Mouse (Mus musculus) MEL (cell line): ENCODE results near the gene Nek10. TPM values are rescaled to one million over a fixed set of nuclear protein-coding genes. Genes with fewer than 3 reads are reported as not detected.

Experiments
- DNase-seq: peaks from one replicate; pipeline ENCODE4 v3.0.0; 2011; ENCODE audit warnings: low read depth, low spot score
- H3K27ac ChIP-seq: 2 replicates; pipeline ENCODE4 v1.5.1; 2012; ENCODE audit warnings: low read depth, mild to moderate bottlenecking, control low read depth, low read length, moderate library complexity; ENCODE audit not compliant: control insufficient read depth
- H3K27me3 ChIP-seq, 2 experiments: fragments of 150-350 bp in 1 of 2; sonication (generic) in 1 of 2; 2 replicates each; pipeline ENCODE4 v1.6.1; 2012; ENCODE audit warnings: low read length in 2 of 2, mild to moderate bottlenecking in 2 of 2, improper control_type of control experiment in 1 of 2, moderate library complexity in 1 of 2; ENCODE audit not compliant: insufficient read depth in 2 of 2, control insufficient read depth in 1 of 2
- H3K36me3 ChIP-seq, 2 experiments: 2 replicates each; pipeline ENCODE4 v1.6.1; 2012 to 2014; ENCODE audit warnings: low read length in 2 of 2, improper control_type of control experiment in 1 of 2, inconsistent platforms in 1 of 2, mild to moderate bottlenecking in 1 of 2; ENCODE audit not compliant: insufficient read depth in 2 of 2, control insufficient read depth in 1 of 2
- H3K4me1 ChIP-seq, 2 experiments: fragments of 150-350 bp in 1 of 2; sonication (generic) in 1 of 2; 2 replicates each; pipeline ENCODE4 v1.6.1; 2012; ENCODE audit warnings: low read length in 2 of 2, improper control_type of control experiment in 1 of 2, mild to moderate bottlenecking in 1 of 2; ENCODE audit not compliant: insufficient read depth in 2 of 2, control insufficient read depth in 1 of 2
- H3K4me3 ChIP-seq, 2 experiments: fragments of 150-350 bp in 1 of 2; sonication (generic) in 1 of 2; 2 replicates each; pipeline ENCODE4 v1.5.1; 2012; ENCODE audit warnings: low read depth in 2 of 2, low read length in 2 of 2, mild to moderate bottlenecking in 2 of 2, moderate library complexity in 2 of 2, control low read depth in 1 of 2, improper control_type of control experiment in 1 of 2; ENCODE audit not compliant: control insufficient read depth in 1 of 2, insufficient read depth in 1 of 2
- H3K79me2 ChIP-seq: 2 replicates; pipeline ENCODE4 v1.6.1; 2012; ENCODE audit warnings: mild to moderate bottlenecking, low read length, moderate library complexity; ENCODE audit not compliant: control insufficient read depth, poor library complexity, insufficient read depth
- H3K9ac ChIP-seq: 2 replicates; pipeline ENCODE4 v1.6.1; 2012; ENCODE audit warnings: low read depth, mild to moderate bottlenecking, control low read depth, low read length, moderate library complexity; ENCODE audit not compliant: control insufficient read depth, poor library complexity, severe bottlenecking
- H3K9me3 ChIP-seq: fragments of 150-350 bp; sonication (generic); replicated peaks from 2 replicates; pipeline ENCODE4 v1.6.1; 2012; ENCODE audit warnings: mild to moderate bottlenecking, low read length, improper control_type of control experiment, moderate library complexity; ENCODE audit not compliant: insufficient read depth
- BHLHE40 ChIP-seq: IDR thresholded peaks from 2 replicates; pipeline ENCODE4 v1.6.1; 2012; ENCODE audit warnings: low read depth, mild to moderate bottlenecking, inconsistent platforms, low read length, improper control_type of control experiment, borderline replicate concordance
- CHD2 ChIP-seq: IDR thresholded peaks from 2 replicates; pipeline ENCODE4 v1.6.1; 2011; ENCODE audit warnings: low read length, improper control_type of control experiment
- CTCF ChIP-seq, 3 experiments: IDR thresholded peaks in 2 of 3; conservative IDR thresholded peaks in 1 of 3; 2 replicates each; pipeline ENCODE4 v1.5.1; 2011 to 2012; ENCODE audit warnings: low read length in 3 of 3, low read depth in 2 of 3, mild to moderate bottlenecking in 2 of 3, improper control_type of control experiment in 1 of 3, inconsistent platforms in 1 of 3, mixed read lengths in 1 of 3, moderate library complexity in 1 of 3; ENCODE audit not compliant: control insufficient read depth in 1 of 3, insufficient read depth in 1 of 3, poor library complexity in 1 of 3, severe bottlenecking in 1 of 3
- E2F4 ChIP-seq: IDR thresholded peaks from 2 replicates; pipeline ENCODE4 v1.6.1; 2011; ENCODE audit warnings: low read depth, low read length, improper control_type of control experiment, borderline replicate concordance
- EP300 ChIP-seq, 2 experiments: IDR thresholded peaks; 2 replicates each; pipeline ENCODE4 v1.6.1; 2011; ENCODE audit warnings: improper control_type of control experiment in 2 of 2, low read length in 2 of 2, low read depth in 1 of 2, mild to moderate bottlenecking in 1 of 2
- GATA1 ChIP-seq: IDR thresholded peaks from 2 replicates; pipeline ENCODE4 v1.6.1; 2011; ENCODE audit warnings: low read depth, low read length, improper control_type of control experiment
- HCFC1 ChIP-seq: IDR thresholded peaks from 2 replicates; pipeline ENCODE4 v1.6.1; 2012; ENCODE audit warnings: low read depth, mild to moderate bottlenecking, inconsistent platforms, low read length, improper control_type of control experiment, moderate library complexity
- JUND ChIP-seq: IDR thresholded peaks from 2 replicates; pipeline ENCODE4 v1.6.1; 2011; ENCODE audit warnings: low read depth, mild to moderate bottlenecking, improper control_type of control experiment, low read length
- KAT2A ChIP-seq: conservative IDR thresholded peaks from 2 replicates; pipeline ENCODE4 v1.6.1; 2012; ENCODE audit warnings: low read depth, low read length, improper control_type of control experiment, inconsistent platforms
- MAFK ChIP-seq: IDR thresholded peaks from 2 replicates; pipeline ENCODE4 v1.6.1; 2011; ENCODE audit warnings: low read depth, mild to moderate bottlenecking, low read length, improper control_type of control experiment, borderline replicate concordance
- MAZ ChIP-seq: IDR thresholded peaks from 2 replicates; pipeline ENCODE4 v1.6.1; 2012; ENCODE audit warnings: low read depth, mild to moderate bottlenecking, inconsistent platforms, low read length, improper control_type of control experiment
- MXI1 ChIP-seq: IDR thresholded peaks from 2 replicates; pipeline ENCODE4 v1.6.1; 2011; ENCODE audit warnings: mild to moderate bottlenecking, low read depth, low read length, improper control_type of control experiment
- MYB ChIP-seq: IDR thresholded peaks from 2 replicates; pipeline ENCODE4 v1.6.1; 2011; ENCODE audit warnings: mild to moderate bottlenecking, low read depth, low read length, improper control_type of control experiment
- POLR2A ChIP-seq, 2 experiments: IDR thresholded peaks; 2 replicates each; pipeline ENCODE4 v1.6.1; 2011 to 2012; ENCODE audit warnings: low read length in 2 of 2, mild to moderate bottlenecking in 2 of 2, control low read depth in 1 of 2, improper control_type of control experiment in 1 of 2, low read depth in 1 of 2, moderate library complexity in 1 of 2; ENCODE audit not compliant: control insufficient read depth in 1 of 2, insufficient read depth in 1 of 2, poor library complexity in 1 of 2
- RAD21 ChIP-seq: IDR thresholded peaks from 2 replicates; pipeline ENCODE4 v1.6.1; 2011; ENCODE audit warnings: mild to moderate bottlenecking, low read depth, low read length, improper control_type of control experiment
- RCOR1 ChIP-seq: IDR thresholded peaks from 2 replicates; pipeline ENCODE4 v1.6.1; 2012; ENCODE audit warnings: low read depth, mild to moderate bottlenecking, inconsistent platforms, low read length, improper control_type of control experiment
- SIN3A ChIP-seq: IDR thresholded peaks from 2 replicates; pipeline ENCODE4 v1.6.1; 2012; ENCODE audit warnings: low read length, improper control_type of control experiment, inconsistent platforms
- SMC3 ChIP-seq: IDR thresholded peaks from 2 replicates; pipeline ENCODE4 v1.6.1; 2011; ENCODE audit warnings: low read depth, low read length, improper control_type of control experiment
- TCF12 ChIP-seq: IDR thresholded peaks from 2 replicates; pipeline ENCODE4 v1.6.1; 2014; ENCODE audit warnings: low read depth, mild to moderate bottlenecking, inconsistent platforms, low read length, improper control_type of control experiment, moderate library complexity
- ZKSCAN1 ChIP-seq: IDR thresholded peaks from 2 replicates; pipeline ENCODE4 v1.6.1; 2012; ENCODE audit warnings: low read depth, mild to moderate bottlenecking, inconsistent platforms, low read length, improper control_type of control experiment, moderate library complexity
- ZMIZ1 ChIP-seq: IDR thresholded peaks from 2 replicates; pipeline ENCODE4 v1.6.1; 2012; ENCODE audit warnings: low read depth, mild to moderate bottlenecking, inconsistent platforms, low read length, improper control_type of control experiment, moderate library complexity
- ZNF384 ChIP-seq: IDR thresholded peaks from 2 replicates; pipeline ENCODE4 v1.6.1; 2012; ENCODE audit warnings: low read depth, mild to moderate bottlenecking, inconsistent platforms, low read length, improper control_type of control experiment
- polyA plus RNA-seq, 2 experiments: library from polyadenylated mRNA; stranded (reverse) in 1 of 2; unstranded in 1 of 2; fragments of >175 nt in 1 of 2; fragments of >200 nt in 1 of 2; gene quantifications; 2 replicates each; pipeline versions ENCODE4 v1.2.1 to v1.2.4; 2012; ENCODE audit warnings: low replicate concordance in 2 of 2, low read depth in 1 of 2; ENCODE audit not compliant: insufficient read length in 2 of 2, insufficient read depth in 1 of 2, missing spikeins in 1 of 2
- total RNA-seq: library from RNA; depleted of rRNA; stranded (reverse); fragments of 300-350 nt; gene quantifications from 2 replicates; pipeline ENCODE4 v1.2.3, GENCODE M21; 2012

The Nek10 gene
- total and polyA plus RNA-seq, 3 experiments, result not detected

GRCm38 (mm10) chr14:14927559-14927958, 124.3 kb downstream of the Nek10 start:
- DNase-seq, result no peak
- H3K4me1 ChIP-seq, result no peaks in the 10 kb centered on the region
- no peaks in the 10 kb centered on the region for H3K9me3 ChIP-seq
- H3K36me3 ChIP-seq, result no peaks in the 10 kb centered on the region
- H3K9ac ChIP-seq, result no peak overlapping the region
- no peak overlapping the region for H3K4me3 ChIP-seq
- H3K27me3 ChIP-seq, result no peaks in the 10 kb centered on the region
- TF ChIP-seq JUND (no peak), TCF12 (peak; percentile 28; the same call in 1 of the 2 replicates), EP300 (IDR thresholded peaks at IDR 0.05; ENCODE audit: low read depth in 1 of 2, low read length in 2 of 2) (0 out of 4 replicates have a peak, but pooled peaks of 1 of the 2 experiments have one; percentile 22), MAFK (no peak)
- no peaks in the 10 kb centered on the region for H3K79me2 ChIP-seq
- no peak overlapping the region for H3K27ac ChIP-seq

GRCm38 (mm10) chr14:14934977-14935376, 131.8 kb downstream of the Nek10 start:
- no peak for DNase-seq
- Histone ChIP-seq H3K27ac (no peak overlapping the region), H3K4me3 (no peak overlapping the region), H3K9ac (no peak overlapping the region), H3K36me3 (no peaks in the 10 kb centered on the region), H3K79me2 (no peaks in the 10 kb centered on the region), H3K9me3 (no peaks in the 10 kb centered on the region), H3K4me1 (no peaks in the 10 kb centered on the region), H3K27me3 (no peaks in the 10 kb centered on the region)
- TF ChIP-seq POLR2A (IDR thresholded peaks at IDR 0.05; ENCODE audit: control insufficient read depth in 1 of 2, insufficient read depth in 1 of 2, low read depth in 1 of 2, low read length in 2 of 2, poor library complexity in 1 of 2) (no peak), JUND (no peak), RAD21 (no peak), MYB (no peak), KAT2A (no peak), SMC3 (no peak), MAFK (no peak), CHD2 (no peak), GATA1 (no peak)

- no peak overlapping the region for H3K27ac ChIP-seq
- H3K4me3 ChIP-seq, result no peak overlapping the region
- no peak for TF ChIP-seq BHLHE40
- TF ChIP-seq RCOR1, result no peak
- TF ChIP-seq CTCF (IDR thresholded peaks at IDR 0.05 in 2 of 3, conservative IDR thresholded peaks at IDR 0.05 in 1 of 3; ENCODE audit: control insufficient read depth in 1 of 3, insufficient read depth in 1 of 3, low read depth in 2 of 3, low read length in 3 of 3, poor library complexity in 1 of 3, severe bottlenecking in 1 of 3), result no peak
- no peak for TF ChIP-seq GATA1
- no peak for TF ChIP-seq HCFC1
- TF ChIP-seq ZMIZ1, result no peak
- no peak for TF ChIP-seq E2F4
- no peak for TF ChIP-seq ZKSCAN1
- TF ChIP-seq SIN3A, result no peak
- TF ChIP-seq ZNF384, result no peak
- TF ChIP-seq CHD2, result no peak
- no peak for TF ChIP-seq TCF12
- no peak for TF ChIP-seq MAZ
- no peak for TF ChIP-seq EP300 (IDR thresholded peaks at IDR 0.05; ENCODE audit: low read depth in 1 of 2, low read length in 2 of 2)
- no peak for TF ChIP-seq SMC3
- no peak for TF ChIP-seq POLR2A (IDR thresholded peaks at IDR 0.05; ENCODE audit: control insufficient read depth in 1 of 2, insufficient read depth in 1 of 2, low read depth in 1 of 2, low read length in 2 of 2, poor library complexity in 1 of 2)
- TF ChIP-seq JUND, result no peak
- TF ChIP-seq MXI1, result no peak
- H3K36me3 ChIP-seq, result no peaks in the 10 kb centered on the region
- DNase-seq, result no peak
- H3K79me2 ChIP-seq, result no peaks in the 10 kb centered on the region
- no peaks in the 10 kb centered on the region for H3K9me3 ChIP-seq
- H3K27me3 ChIP-seq, result no peaks in the 10 kb centered on the region
- H3K9ac ChIP-seq, result no peak overlapping the region
- H3K4me1 ChIP-seq, result no peaks in the 10 kb centered on the region
These were observed 142.7 kb downstream of the Nek10 start for GRCm38 (mm10) chr14:14945930-14946329.
